8 mouse cellular contexts compared by ENCODE assay signal in genomic region chr1:183297886-183298489, GRCm38 (mm10). TPM values are rescaled to one million over a fixed set of nuclear protein-coding genes. Genes with fewer than 3 reads are reported as not detected.
DNase-seq lines count a peak whose midpoint lies in the region; ATAC-seq lines count a peak whose summit lies in the region.

No protein-coding gene starts in this region.

- no peaks in the 10 kb centered on the region for H3K4me1 ChIP-seq in forebrain, embryonic 11.5 days (replicated peaks; ENCODE audit: control insufficient read depth, insufficient read depth, low read length)
- H3K4me1 ChIP-seq in heart, embryonic 16.5 days (ENCODE audit: control insufficient read depth, insufficient read depth, low read length), result no peaks in the 10 kb centered on the region
- H3K4me1 ChIP-seq in neural tube, embryonic 15.5 days, result peaks cover 4% of the 10 kb centered on the region; the same call in 1 of the 2 replicates

- H3K27me3 ChIP-seq in forebrain, embryonic 11.5 days (ENCODE audit: control insufficient read depth, insufficient read depth, low read length), result no peaks in the 10 kb centered on the region
- no peaks in the 10 kb centered on the region for H3K27me3 ChIP-seq in heart, embryonic 16.5 days (ENCODE audit: control insufficient read depth, insufficient read depth, low read length)
- no peaks in the 10 kb centered on the region for H3K27me3 ChIP-seq in neural tube, embryonic 15.5 days (replicated peaks)

- no peaks in the 10 kb centered on the region for H3K36me3 ChIP-seq in forebrain, embryonic 11.5 days (ENCODE audit: control insufficient read depth, insufficient read depth, low read length)
- H3K36me3 ChIP-seq in heart, embryonic 16.5 days (ENCODE audit: control insufficient read depth, insufficient read depth), result peaks cover 3% of the 10 kb centered on the region; the same call in 1 of the 2 replicates
- 0 out of 2 replicates have a peak, but pooled peaks cover 8% of the 10 kb centered on the region for H3K36me3 ChIP-seq in neural tube, embryonic 15.5 days

- H3K4me2 ChIP-seq in forebrain, embryonic 11.5 days (ENCODE audit: low read depth, low read length, severe bottlenecking), result peak overlapping the region; percentile 53
- peak overlapping the region; percentile 63 for H3K4me2 ChIP-seq in heart, embryonic 16.5 days (ENCODE audit: low read depth, low read length)
- peak overlapping the region; percentile 58 for H3K4me2 ChIP-seq in neural tube, embryonic 15.5 days

- H3K4me3 ChIP-seq in forebrain, embryonic 11.5 days (ENCODE audit: low read depth, low read length), result peak overlapping the region; percentile 45
- peak overlapping the region; percentile 57 for H3K4me3 ChIP-seq in heart, embryonic 16.5 days (ENCODE audit: low read length)
- H3K4me3 ChIP-seq in neural tube, embryonic 15.5 days (replicated peaks), result peak overlapping the region; percentile 49

- H3K9ac ChIP-seq in forebrain, embryonic 11.5 days (ENCODE audit: low read length), result peak overlapping the region; percentile 47
- peak overlapping the region; percentile 65 for H3K9ac ChIP-seq in heart, embryonic 16.5 days (ENCODE audit: low read length)
- peak overlapping the region; percentile 39 for H3K9ac ChIP-seq in neural tube, embryonic 15.5 days (replicated peaks)

- no peak overlapping the region for H3K27ac ChIP-seq in forebrain, embryonic 11.5 days (ENCODE audit: low read depth, low read length)
- peak overlapping the region; percentile 67 for H3K27ac ChIP-seq in heart, embryonic 16.5 days (ENCODE audit: low read length)
- peak overlapping the region; percentile 46 for H3K27ac ChIP-seq in neural tube, embryonic 15.5 days (replicated peaks)

- H3K9me3 ChIP-seq in forebrain, embryonic 11.5 days (ENCODE audit: control insufficient read depth, low read length), result no peaks in the 10 kb centered on the region
- no peaks in the 10 kb centered on the region for H3K9me3 ChIP-seq in heart, embryonic 16.5 days (replicated peaks; ENCODE audit: control insufficient read depth, low read length)
- no peaks in the 10 kb centered on the region for H3K9me3 ChIP-seq in neural tube, embryonic 15.5 days (replicated peaks)

- ATAC-seq in forebrain, embryonic 11.5 days (replicated peaks; ENCODE audit: low FRiP score), result peak; percentile 8; the same call in 1 of the 2 replicates
- no peak for ATAC-seq in heart, embryonic 16.5 days (replicated peaks; ENCODE audit: extremely low read depth, insufficient read depth, low FRiP score)
- ATAC-seq in neural tube, embryonic 15.5 days (ENCODE audit: low FRiP score), result peak; percentile 18; the same call in 1 of the 2 replicates

- WGBS in forebrain, embryonic 11.5 days, result 0% methylated on average over 20 of the region's 20 CpGs
- under 1% methylated on average over 20 of the region's 20 CpGs for WGBS in heart, embryonic 16.5 days
- WGBS in neural tube, embryonic 15.5 days, result under 1% methylated on average over 20 of the region's 20 CpGs

- DNase-seq in A20 (ENCODE audit: low read depth, low spot score), result peak; percentile 80
- DNase-seq in adrenal gland, adult 2 months, result peak; percentile 52
- DNase-seq in forebrain, embryonic 11.5 days (ENCODE audit: low spot score), result peak; percentile 66
- DNase-seq in kidney, postnatal 36 days, result peak; percentile 35 to 38
- peak; percentile 68 to 71 for DNase-seq in lung, adult 18-20 months
- peak; percentile 34 for DNase-seq in testis, postnatal 14 days (ENCODE audit: low spot score)

RNA-seq across cellular contexts. Expression of gene Brox, which starts 0.9 kb away (rescaled TPM):
- 10 to 100 TPM; 41.8 to 44.1 TPM for total RNA-seq in adrenal gland, adult 2 months (2021)
- polyA plus RNA-seq in adrenal gland, adult 2 months (2012; rRNA removed), result 9.2 and 9.8 TPM in 2 replicates
- 56.5 and 60.9 TPM in 2 replicates for polyA plus RNA-seq in forebrain, embryonic 11.5 days (2014; fragmentation: Nextera tagmentation; extraction: Ambion mirVana)
- polyA plus RNA-seq in heart, embryonic 16.5 days (2015; fragmentation: Nextera tagmentation; extraction: Ambion mirVana), result 46.9 and 48.1 TPM in 2 replicates
- polyA plus RNA-seq in neural tube, embryonic 15.5 days (2015; fragmentation: Nextera tagmentation; extraction: Ambion mirVana), result 86.4 and 93.6 TPM in 2 replicates

RNA-seq across cellular contexts. Expression of gene Aida, which starts 1.6 kb away (rescaled TPM):
- 10 to 100 TPM; 50.7 to 58.5 TPM for total RNA-seq in adrenal gland, adult 2 months (2021)
- polyA plus RNA-seq in adrenal gland, adult 2 months (2012; rRNA removed), result 5.7 and 10.7 TPM in 2 replicates
- polyA plus RNA-seq in forebrain, embryonic 11.5 days (2014; fragmentation: Nextera tagmentation; extraction: Ambion mirVana), result 33.6 and 35.4 TPM in 2 replicates
- polyA plus RNA-seq in heart, embryonic 16.5 days (2015; fragmentation: Nextera tagmentation; extraction: Ambion mirVana), result 25.0 and 31.2 TPM in 2 replicates
- 50.2 and 56.3 TPM in 2 replicates for polyA plus RNA-seq in neural tube, embryonic 15.5 days (2015; fragmentation: Nextera tagmentation; extraction: Ambion mirVana)
